Mouse (Mus musculus): ENCODE results near the gene Gm17402.

The Gm17402 gene

DNA sequence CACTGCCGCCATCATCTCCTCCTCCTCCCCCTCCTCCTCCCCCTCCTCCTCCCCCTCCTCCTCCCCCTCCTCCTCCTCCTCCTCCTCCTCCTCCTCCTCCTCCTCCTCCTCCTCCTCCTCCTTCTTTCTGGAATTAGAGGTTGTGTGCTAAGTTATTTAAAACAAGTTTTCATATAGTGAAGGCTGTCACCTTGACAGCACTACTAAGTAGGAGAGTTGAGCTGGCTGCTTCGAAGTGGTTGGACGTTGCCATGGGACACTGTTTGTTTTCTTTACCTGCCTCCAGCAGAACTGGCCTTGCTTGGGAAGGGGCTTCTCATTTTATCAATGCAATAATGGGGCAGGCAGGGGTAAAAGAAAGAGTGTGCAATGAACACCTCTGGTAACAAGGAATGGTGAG lies at the start of gene Gm17402:
TSS of gene Gm17402 (minus strand) at position 101 of the 400 bp plus-strand sequence.
- in situ Hi-C loops (cut with MboI), result no loop called here

DNA sequence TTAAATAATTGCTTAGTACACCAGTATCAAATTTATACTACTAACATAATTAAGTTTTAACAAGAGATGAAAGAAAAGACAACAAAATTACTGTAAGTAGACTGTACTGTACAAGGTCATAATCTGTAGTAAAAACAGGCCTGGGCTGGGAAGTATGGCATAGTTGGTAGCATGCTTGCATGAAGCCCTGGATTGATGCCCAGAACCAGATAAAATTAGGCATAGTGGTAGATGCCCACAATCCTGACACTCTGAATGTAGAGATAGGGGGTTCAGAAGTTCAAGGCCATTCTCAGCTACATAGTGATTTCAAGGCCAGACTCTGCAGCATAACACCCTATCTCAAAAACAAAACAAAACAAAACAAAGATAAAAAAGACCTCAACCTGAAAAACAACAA lies 3.3 kb upstream of the Gm17402 start:
- in situ Hi-C loops (cut with MboI), result no loop called here

DNA sequence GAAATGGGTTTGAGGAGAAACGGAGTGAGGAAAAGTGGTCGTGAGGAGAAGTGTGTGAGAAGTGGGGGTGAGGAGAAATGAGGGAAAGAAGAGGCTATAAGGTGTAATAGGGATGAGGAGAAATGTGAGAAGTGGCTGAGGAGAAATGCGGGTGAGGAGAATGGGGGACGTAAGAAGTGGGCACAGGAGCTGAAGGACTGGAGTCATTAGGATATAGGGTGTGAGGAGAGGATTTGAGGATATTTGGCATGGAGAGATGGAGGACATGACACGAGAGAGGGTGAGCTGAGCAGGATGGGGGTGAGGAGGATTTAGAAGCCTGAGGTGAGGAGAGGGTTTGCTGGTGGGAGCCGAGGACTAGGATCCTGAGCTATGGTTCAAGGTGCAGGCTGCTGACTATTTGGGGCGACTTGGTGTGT lies 594 bp downstream of the Gm17402 start:
- in situ Hi-C loops (cut with MboI), result no loop called here

DNA sequence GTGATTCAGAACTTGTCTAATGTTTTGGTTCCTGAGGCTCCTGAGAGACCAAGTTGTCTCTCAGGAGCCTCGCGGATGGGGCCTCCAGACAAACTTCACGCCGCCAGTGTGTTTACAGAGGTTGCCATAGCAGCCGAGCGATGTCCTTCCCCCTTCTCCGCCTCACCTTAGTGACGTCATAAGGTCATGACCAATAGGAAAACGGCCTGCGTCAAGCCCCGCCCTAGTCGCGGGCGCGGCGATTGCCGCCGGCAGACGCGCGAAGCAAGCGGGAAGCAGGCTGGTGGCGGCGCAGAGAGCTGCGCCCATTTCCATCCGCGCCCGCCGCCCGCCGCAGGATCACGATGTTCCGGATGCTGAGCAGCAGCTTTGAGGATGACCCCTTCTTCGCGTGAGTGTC lies 1.1 kb downstream of the Gm17402 start, which contains the start of gene Mlf1:
TSS of gene Mlf1 (plus strand) at position 226 of the 400 bp plus-strand sequence.
- in situ Hi-C loops (cut with MboI), result no loop called here

DNA sequence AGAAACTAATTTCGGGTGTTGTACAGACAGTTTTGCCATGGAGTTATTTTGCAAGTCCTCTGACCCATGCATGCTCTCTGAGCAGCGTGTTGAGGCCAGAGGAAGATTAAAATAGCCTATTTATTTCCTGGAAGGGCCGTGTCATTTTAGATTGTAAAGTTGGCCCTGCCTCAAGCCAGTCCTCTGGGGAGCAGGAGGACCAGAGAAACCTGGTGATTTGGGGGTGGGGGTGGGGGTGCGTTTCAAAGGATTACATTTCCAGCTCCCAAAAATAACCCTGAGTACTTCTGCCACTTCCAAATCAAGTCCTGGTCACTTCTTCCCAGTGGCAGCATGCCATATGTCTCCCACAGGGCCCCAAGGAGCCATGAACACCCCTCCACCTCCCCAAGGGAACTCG lies 2.2 kb downstream of the Gm17402 start:
- in situ Hi-C loops (cut with MboI), result no loop called here

DNA sequence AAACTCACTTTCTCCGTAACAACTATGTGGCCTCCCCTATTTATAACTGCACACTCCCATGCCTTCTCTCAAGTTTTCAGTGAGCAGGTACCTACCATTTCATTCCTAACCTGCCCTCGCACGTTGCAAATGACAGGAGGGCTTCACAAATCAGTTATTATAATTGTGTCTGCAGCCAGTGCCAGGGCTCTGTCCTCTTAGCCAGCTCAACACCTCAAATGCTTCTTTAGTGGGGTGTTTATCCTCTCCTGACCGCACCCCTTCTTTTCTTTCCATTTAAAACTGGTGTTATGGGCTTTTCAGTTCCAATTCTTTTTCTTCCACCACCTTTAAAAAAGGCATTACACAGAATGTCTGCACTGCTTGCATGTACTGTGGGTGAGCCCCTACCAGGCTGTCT lies 2.8 kb downstream of the Gm17402 start:
- in situ Hi-C loops (cut with MboI), result no loop called here

DNA sequence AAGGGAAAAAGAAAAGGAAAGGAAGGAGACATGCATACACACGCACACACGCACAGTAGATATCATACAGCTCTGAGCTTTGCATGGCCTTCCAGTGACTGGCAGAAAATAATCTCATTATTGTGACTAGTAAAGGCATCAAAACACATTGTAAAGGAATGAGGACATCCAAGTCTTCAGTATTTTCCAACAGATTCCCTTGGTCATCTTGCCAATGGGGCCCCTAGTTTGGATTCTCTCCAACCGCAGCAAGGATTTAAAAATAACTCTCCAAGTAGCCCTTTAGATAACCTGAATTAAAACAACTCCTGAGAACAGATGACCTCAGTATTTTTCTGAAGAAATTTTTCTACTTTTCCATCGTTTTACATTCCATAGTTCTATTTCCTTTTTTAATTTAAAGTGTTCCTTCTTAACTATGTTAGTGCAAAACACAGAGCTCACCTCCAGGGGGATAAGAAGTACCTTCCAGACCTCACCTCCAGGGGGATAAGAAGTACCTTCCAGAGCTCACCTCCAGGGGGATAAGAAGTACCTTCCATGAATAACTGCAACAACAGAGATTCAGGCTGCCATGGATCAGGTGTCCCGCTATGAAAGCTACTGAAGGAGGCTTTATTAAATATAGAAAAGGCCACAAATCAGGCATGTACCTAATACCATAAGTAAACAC lies 5.4 kb downstream of the Gm17402 start:
- in situ Hi-C loops (cut with MboI), result no loop called here

DNA sequence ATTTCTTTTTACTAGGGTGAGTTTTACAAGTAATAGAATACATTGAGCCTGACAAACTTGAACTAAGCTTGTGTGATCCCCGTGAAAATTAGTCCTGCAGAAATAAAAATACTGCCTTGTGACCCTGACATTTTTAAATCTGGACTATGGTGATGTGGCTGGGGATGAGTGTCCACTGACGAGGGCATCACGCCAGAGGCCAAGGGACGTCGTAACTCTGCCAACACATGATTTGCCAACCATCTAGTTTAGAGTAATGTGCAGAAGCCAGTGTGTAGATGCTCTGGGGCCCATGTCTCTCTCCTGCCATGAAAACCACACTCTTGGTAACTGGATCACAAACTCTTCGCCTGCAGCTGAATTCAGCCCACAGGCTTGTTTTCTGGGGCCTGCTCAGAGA lies 7.5 kb downstream of the Gm17402 start:
- in situ Hi-C loops (cut with MboI), result no loop called here

DNA sequence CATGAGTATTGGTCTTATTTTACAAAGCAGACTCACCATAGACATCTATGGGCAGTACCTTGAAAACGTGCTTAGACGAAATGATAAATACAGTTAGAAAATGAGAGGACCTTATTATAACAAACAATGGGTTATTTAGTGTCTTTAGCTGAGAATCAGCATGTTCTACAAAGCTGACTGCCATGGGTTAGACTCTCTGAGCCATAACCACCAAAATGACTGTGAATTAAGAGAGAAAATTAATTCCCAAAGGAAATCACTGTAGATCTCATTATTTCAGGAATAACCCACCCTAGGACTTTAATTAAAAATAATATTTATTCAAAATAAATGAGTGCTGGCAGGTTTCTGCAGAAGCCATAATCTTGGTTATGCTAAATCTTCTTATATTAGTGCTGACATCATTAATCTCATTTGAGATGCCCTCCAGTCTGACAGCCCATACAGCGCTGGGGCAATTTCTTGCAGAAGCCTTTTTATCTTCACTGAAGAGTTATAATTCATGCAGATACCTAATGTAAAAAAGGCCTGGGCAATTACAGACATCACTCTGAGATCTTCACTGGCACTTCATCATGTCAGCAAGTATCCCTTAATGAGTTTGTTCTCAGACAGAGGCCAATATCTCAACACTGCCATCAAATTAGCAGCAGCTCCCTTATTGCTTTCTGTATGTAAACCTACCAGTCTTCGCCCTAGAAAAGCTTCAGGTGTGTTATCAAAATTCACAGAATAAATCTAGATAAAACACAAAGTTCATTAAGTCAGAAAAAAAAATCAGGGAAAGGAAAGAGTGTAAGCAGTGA lies 8.7 kb downstream of the Gm17402 start:
- in situ Hi-C loops (cut with MboI), result no loop called here

DNA sequence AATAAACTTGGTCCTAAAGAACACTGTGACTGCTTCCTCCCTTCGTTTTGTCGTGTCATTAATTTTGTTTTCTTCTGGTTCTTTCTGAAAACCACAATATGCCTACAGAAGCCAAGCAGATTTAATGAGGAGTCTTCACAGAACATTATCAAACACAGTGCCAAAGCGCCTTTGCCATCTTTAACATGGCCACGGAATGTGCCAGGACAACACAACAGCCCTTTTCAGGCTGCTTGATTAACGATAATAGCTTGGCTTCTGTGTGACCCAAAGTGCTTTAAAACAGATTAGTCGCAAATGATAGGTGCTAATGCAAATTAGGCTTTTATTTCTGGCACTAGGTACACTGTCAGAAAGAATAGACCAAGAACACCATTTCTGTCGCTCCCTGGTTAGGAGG lies 16.6 kb downstream of the Gm17402 start:
- in situ Hi-C loops (cut with MboI), result no loop called here

DNA sequence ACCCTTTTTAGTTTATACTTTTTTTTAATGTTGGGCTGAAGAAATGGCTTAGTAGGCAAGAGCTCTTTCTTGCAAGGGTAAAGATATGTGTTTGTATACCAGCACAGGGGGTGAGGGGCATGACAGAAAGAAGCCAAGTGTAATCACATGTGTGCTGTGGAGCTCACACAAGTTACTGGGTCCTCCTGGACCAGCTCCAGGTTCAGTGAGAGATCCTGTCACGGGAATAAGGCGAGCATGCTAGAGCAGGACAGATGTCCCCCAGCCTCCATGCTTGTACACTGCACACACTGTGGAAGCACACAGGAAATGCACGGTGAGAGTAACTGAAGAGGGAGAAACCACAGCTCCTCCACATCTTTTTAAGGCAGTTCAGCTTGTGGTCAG lies 22.2 kb downstream of the Gm17402 start:
- in situ Hi-C loops (cut with MboI), result no loop called here

DNA sequence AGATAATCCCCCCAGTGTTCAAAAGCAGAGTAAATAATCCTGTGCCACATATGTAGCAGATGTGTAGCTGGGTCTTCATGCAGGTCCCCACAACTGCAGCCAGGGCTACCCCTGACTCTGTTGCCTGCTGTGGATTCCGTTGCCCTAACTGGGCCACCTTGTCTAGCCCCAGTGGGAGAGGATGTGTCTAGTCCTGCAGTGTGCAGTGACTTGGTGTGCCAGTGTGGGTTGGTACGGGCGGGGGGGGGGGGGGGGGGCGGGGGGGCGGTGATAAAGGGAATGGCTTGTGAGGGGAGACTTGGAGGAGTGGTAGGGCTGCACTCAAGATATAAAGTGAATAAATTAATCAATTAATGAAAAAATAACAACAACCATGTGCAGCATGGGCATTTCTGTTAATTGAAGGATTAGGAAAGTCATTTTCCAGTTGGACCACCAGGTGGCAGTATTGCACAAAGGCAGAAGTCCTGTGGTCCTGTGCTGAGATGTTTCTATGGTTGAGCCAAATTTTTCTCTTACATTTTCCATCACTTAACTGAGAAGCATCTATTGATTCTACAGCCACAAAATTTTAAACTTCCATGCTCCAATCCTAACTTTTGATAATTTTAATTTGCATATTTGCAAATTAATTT lies 22.7 kb downstream of the Gm17402 start:
- in situ Hi-C loops (cut with MboI), result no loop called here

DNA sequence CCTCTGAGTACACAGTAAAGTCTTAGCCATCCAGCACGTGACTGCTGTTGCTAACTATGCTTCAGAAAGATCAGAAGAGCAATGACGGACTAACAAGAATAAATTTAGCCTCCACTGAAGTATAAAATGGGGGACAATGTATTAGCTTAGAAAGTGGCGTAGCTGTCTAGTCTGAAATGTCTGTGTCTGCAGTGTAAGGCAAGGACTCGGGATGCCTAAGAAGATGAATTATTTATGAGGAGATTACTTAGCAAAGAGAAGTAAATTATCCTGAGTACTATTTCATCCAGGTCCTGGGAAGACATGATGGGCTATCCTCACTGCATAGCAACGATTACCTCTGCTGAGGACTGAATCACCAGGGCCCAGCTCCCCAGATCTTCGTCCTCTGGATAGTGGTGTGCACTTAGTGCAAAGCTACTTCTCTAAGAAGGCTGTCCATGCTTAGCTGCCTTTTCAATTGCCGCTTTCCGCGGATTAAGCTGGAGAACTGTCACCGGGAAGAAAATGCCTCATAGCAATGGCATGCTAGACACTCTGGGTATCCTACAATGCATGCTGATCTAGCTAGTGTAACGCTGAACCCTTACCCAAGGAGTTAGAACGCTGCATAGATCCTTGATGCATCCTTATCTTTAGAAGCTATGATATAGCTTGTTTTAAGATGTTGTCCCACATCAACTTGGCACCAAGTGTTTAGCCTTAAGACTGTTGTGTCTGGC lies 23.4 kb downstream of the Gm17402 start:
- in situ Hi-C loops (cut with MboI), result no loop called here

DNA sequence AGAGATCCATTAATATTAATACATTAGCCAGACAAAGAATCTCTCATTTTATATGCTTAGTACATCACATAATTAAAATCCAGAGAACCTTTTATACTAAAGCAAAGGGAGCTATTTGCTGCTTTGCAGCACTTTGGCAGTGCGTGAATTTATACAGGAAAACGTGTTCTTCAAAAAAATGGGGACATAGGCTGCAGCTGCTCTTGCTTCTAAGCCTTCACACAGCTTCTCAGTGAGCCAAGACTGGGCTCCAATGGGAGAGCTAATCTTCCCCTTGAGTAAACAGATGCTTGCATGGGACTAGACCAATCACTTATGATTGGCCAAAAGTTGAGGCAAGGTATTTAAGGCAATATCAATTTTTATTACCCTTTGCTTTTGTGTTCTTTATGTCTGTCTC lies 28.3 kb downstream of the Gm17402 start:
- in situ Hi-C loops (cut with MboI), result no loop called here

DNA sequence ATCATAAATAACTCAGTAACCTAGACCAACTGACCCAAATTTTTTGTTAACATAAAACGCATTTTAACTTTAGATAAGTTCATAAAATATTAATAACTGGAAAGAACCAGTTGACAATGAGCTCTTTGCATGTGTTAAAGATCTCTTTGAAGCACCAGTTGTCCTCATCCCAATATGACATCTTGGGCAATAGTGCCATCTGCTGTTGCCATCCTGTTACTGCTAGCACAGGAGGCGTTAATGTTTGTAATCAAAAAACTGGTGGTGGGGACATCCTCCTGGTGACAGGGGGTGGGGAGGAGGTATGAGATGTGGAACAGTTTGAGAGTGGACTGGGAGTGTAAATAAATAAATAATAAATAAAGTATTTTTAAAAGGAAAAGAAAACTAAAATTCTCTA lies 30.4 kb downstream of the Gm17402 start:
- in situ Hi-C loops (cut with MboI), result no loop called here

DNA sequence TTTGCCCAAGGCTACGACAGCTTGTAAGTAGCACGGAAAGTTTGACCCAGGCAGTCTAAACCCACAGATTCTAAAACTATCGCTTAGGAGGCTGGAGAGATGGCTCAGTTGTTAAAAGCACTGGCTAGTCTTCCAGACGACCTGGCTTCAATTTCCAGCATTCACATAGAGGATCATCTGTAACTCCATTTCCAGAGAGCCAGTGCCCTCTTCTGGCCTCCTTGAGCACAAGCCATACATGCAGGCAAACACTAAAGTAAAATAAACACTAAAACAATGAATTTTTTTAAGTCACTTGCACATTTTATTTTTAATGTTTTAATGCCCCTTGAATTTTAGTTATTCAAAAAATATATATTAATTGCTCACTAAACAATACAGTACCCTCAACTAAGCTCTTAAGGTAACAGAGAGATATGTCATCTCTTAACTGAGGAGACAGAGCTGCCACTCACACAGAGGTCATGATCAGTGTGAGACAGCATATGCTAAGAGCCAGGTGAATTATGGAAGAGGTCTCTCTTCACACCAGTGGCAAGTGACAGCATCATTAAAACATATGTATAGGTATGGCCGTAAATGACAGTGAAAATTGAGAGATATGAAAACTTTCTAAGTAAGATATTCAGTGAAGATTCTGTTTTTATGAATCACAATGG lies 31.8 kb downstream of the Gm17402 start:
- in situ Hi-C loops (cut with MboI), result no loop called here

DNA sequence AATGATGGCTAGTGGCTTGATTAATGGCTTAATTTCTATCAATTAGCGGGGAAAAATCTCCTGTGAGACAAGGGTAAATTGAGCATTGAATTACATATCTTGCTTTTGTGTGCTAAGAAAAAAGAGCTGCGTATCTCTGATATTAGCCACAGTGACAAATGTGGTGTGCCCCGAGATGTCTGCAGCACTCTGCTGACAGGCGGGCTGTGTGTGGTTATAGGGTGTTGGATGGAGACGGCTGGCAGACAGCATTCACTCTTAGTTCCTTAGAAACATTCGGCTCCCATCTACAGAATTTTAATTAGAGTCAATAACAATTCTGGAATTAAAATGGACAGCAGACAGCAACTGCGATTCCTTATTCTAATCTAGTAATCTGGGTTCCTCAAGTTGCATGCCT lies 34.0 kb downstream of the Gm17402 start:
- in situ Hi-C loops (cut with MboI), result no loop called here

DNA sequence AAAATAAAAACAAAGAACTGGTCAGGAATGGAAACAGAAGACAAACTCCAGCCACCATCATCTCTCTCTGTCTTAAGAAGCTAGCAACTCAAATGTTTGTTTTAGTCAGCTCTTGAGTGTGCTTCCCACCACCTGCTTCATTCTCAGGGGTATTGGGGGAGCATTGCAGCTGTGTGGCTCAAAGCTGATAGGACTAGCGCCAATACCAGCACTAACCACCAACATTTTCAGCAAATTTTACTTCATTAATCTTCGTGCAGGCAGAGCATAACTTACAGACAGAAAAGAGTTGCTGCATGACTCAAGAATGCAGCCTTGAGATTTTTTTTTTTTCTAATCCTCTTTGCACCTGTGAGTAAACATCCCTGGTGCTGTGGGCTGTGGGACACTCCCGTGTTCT lies 35.4 kb downstream of the Gm17402 start:
- in situ Hi-C loops (cut with MboI), result no loop called here

DNA sequence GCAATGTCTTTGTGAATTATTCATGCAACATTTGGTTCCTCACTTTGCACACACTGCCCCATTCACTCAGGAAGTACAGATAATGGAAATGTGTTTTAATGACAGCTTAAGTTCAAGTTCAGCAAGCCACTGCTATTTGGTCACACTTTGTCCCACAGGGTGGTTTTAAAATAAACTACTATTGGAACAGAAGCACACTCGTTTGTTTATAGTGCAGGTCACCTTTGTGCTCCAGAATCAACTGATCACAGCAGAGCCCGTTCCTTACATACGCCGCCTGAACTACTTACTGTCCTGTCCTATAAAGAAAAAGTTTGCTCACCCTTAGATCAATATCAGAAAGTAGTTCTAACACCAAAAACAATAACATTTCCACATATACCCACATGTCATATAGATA lies 52.5 kb downstream of the Gm17402 start:
- in situ Hi-C loops (cut with MboI), result no loop called here

Measured in mature B cell (primary cell).